Mouse (Mus musculus) kidney, embryonic 15.5 days (tissue): ENCODE data around the gene Klk1b26. TPM values are rescaled to one million over a fixed set of nuclear protein-coding genes. Genes with fewer than 3 reads are reported as not detected.
"Not testable (repeated sequence)": the region's sequence is repeated elsewhere in the genome, so short reads cannot be mapped to it uniquely, and the experiment has no call there.

Source experiments
- ATAC-seq: fragments of 200-750 bp; cut with Nextera tagmentation; replicated peaks from 2 replicates; pipeline ENCODE4 v1.8.0; 2017; ENCODE audit warnings: moderate TSS enrichment; ENCODE audit not compliant: low FRiP score
- H3K27ac ChIP-seq: fragments of 300-500 bp; sonication (generic); 2 replicates; pipeline ENCODE4 v1.5.1; 2015; ENCODE audit warnings: mild to moderate bottlenecking, inconsistent platforms
- H3K27me3 ChIP-seq: fragments of 300-500 bp; sonication (generic); 2 replicates; pipeline ENCODE4 v1.6.1; 2015; ENCODE audit warnings: inconsistent platforms
- H3K36me3 ChIP-seq: fragments of 300-500 bp; sonication (generic); 2 replicates; pipeline ENCODE4 v1.6.1; 2015; ENCODE audit warnings: inconsistent platforms
- H3K4me1 ChIP-seq: fragments of 300-500 bp; sonication (generic); 2 replicates; pipeline ENCODE4 v1.6.1; 2015; ENCODE audit warnings: inconsistent platforms
- H3K4me2 ChIP-seq: fragments of 300-500 bp; sonication (generic); 2 replicates; pipeline ENCODE4 v1.6.1; 2015; ENCODE audit warnings: moderate library complexity, mild to moderate bottlenecking, inconsistent platforms
- H3K4me3 ChIP-seq: fragments of 300-500 bp; sonication (generic); replicated peaks from 2 replicates; pipeline ENCODE4 v1.5.1; 2015; ENCODE audit warnings: mild to moderate bottlenecking, inconsistent platforms
- H3K9ac ChIP-seq: fragments of 300-500 bp; sonication (generic); 2 replicates; pipeline ENCODE4 v1.6.1; 2015; ENCODE audit warnings: mild to moderate bottlenecking, inconsistent platforms
- H3K9me3 ChIP-seq: fragments of 300-500 bp; sonication (generic); replicated peaks from 2 replicates; pipeline ENCODE4 v1.6.1; 2016; ENCODE audit warnings: inconsistent platforms
- WGBS: fragments of 180-500 bp; shearing (Covaris S2); methylation state at CpG from one replicate; pipeline ENCODE4 v1.1.7; 2015; ENCODE audit warnings: mixed read lengths; 5-methylcytosine and 5-hydroxymethylcytosine counted together
- polyA plus RNA-seq: library from polyadenylated mRNA; unstranded; fragments of >200 nt; fragmentation: Nextera tagmentation; extraction: Ambion mirVana; gene quantifications from 2 replicates; pipeline ENCODE4 v1.2.1, GENCODE M21; 2015

The Klk1b26 gene
- polyA plus RNA-seq, result 0.10 and 0.42 TPM in 2 replicates

DNA sequence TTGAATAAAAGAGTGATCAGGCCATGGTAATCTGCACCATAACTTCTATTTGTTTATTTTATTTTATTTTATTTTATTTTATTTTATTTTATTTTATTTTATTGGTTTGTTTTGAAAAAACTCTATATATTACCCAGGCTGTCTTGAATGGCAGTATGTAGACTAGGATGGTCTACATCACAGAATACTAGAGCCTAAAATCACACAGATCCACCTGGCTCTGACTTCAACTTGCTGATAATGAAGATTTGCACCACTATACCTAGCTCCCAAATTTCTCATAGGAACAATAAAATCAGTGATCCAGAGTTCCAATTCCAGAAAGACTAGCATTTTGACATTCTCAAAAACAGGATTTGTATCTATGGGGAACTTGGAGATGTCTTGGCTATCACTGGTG lies at the start of gene Klk1b26:
Gene Klk1b26 (plus strand): TSS at position 301 of the 400 bp plus-strand sequence.
- ATAC-seq, H3K4me3 ChIP-seq, H3K27ac ChIP-seq, H3K4me1 ChIP-seq, H3K9ac ChIP-seq, H3K36me3 ChIP-seq, H3K9me3 ChIP-seq, H3K4me2 ChIP-seq, H3K27me3 ChIP-seq: not testable (repeated sequence)

DNA sequence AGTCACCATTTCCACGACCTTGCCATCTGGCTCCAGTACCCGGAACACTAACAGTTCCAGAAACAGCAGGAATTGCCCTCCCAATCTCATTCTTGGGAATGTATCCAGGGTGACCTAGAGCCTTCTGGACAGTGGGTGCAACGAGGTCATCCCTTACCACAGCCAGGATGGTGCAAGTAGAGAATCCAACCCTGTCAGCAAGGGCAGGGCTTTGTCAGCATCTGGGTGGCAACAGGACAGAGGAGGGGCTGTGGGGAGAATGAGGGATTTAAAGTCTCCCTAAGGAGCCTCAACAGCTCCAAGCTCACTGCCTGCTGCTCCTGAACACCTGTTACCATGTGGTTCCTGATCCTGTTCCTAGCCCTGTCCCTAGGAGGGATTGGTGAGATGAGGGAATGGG lies 45.5 kb upstream of the Klk1b26 start, which contains the start of gene Klk1b1:
Gene Klk1b1 (plus strand): TSS at position 301 of the 400 bp plus-strand sequence.
- WGBS, result 69% methylated on average over 3 of the region's 3 CpGs
- Histone ChIP-seq H3K4me2 (no peak within 1 kb of the TSS), H3K27ac (no peak within 1 kb of the TSS), H3K4me1 (no peaks in the 10 kb centered on the region), H3K9ac (no peak within 1 kb of the TSS), H3K27me3 (no peaks in the 10 kb centered on the region), H3K4me3 (no peak within 1 kb of the TSS), H3K36me3 (no peaks in the 10 kb centered on the region), H3K9me3 (no peaks in the 10 kb centered on the region)
- no peak for ATAC-seq

DNA sequence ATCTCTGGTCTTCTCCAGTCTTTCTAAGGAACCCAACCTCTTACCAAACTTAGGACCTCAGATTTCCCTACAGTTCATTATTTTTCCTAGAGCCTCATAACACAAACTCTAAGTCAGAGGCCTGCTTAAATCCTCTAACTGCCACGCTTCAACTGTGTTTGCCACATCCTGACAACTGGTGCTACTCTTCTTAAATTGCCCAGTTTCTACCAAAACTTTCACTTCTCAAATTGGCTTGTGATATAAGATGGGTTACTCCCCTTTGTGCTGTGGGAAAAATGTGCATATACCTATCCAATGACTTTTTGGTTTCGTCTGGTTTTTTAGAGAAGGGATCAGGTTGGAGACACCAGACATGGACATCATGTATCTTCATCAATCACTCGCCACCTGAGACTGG lies 44.9 kb upstream of the Klk1b26 start:
- H3K4me2 ChIP-seq, result no peak overlapping the region
- 79% methylated on average over 3 of the region's 3 CpGs for WGBS

DNA sequence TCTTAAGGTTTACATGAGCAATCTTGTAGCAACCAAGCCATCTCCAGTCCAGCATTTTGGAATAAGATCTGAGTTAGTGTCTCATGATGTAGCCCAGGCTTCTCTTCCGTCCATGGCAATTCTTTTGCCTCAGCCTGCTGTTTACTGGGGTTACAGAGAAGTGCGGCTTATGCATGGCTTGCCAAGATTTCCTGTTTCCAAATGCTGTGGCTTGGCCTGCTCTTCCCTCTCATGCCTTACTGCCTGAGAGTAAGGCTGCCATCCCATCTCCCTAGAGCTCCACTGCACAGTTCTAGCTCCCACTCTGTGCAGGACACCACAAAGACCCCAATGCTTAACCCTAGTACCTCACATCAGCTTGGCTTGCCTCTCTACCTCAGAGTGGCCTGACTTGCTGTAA lies 44.4 kb upstream of the Klk1b26 start:
- H3K27me3 ChIP-seq, result no peaks in the 10 kb centered on the region
- H3K4me3 ChIP-seq, result no peak overlapping the region
- WGBS, result 84% methylated on average over 2 of the region's 2 CpGs
- no peaks in the 10 kb centered on the region for H3K9me3 ChIP-seq
- no peak overlapping the region for H3K9ac ChIP-seq
- no peak overlapping the region for H3K4me2 ChIP-seq
- no peak overlapping the region for H3K27ac ChIP-seq
- H3K36me3 ChIP-seq, result no peaks in the 10 kb centered on the region
- no peaks in the 10 kb centered on the region for H3K4me1 ChIP-seq
- no peak for ATAC-seq

More for the DNA sequence above, 44.9 kb upstream of the Klk1b26 start:
- Histone ChIP-seq H3K4me3 (no peak overlapping the region), H3K27ac (no peak overlapping the region), H3K9me3 (no peaks in the 10 kb centered on the region), H3K4me1 (no peaks in the 10 kb centered on the region), H3K27me3 (no peaks in the 10 kb centered on the region), H3K36me3 (no peaks in the 10 kb centered on the region), H3K9ac (no peak overlapping the region)
- ATAC-seq, result no peak

DNA sequence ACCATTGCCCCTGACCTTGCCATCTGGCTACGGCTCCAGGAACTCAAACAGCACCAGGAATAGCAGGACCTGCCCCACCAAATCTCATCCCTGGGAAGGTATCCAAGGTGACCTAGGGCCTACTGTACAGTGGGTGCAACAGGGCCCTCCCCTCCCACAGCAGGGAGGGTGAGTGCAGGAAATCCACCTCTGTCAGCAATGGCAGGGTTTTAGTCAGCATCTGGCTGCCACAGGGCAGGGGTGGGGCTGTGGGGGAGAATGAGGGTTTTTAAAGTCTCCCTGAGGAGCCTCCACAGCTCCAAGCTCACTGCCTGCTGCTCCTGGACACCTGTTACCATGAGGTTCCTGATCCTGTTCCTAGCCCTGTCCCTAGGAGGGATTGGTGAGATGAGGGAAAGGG lies 36.2 kb upstream of the Klk1b26 start, which contains the start of gene Klk1b9:
Gene Klk1b9 (plus strand): TSS at position 301 of the 400 bp plus-strand sequence.
- H3K4me3 ChIP-seq, H3K4me2 ChIP-seq, H3K4me1 ChIP-seq, H3K27ac ChIP-seq, H3K9me3 ChIP-seq, H3K27me3 ChIP-seq, ATAC-seq, H3K9ac ChIP-seq, H3K36me3 ChIP-seq: not testable (repeated sequence)
- 63% methylated on average over 1 of the region's 1 CpGs for WGBS

DNA sequence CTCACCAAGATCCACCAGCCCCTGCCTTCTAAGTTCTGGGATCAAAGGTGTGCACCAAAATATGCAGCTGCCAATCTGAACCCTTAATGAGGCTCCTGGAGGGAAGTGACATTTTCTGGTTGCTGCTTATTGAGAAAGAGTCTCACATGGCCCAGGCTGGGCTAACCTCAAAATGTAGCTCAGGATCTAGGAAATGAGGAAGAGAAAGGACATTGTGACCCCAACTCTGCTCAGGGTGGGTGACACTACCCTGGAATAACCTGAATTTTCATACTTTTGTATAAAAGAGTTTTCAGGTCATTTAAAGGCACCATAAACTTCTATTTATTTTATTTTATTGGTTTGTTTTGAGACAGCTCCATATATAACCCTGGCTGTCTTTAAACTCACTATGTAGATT lies 26.3 kb upstream of the Klk1b26 start:
- Histone ChIP-seq H3K27ac (no peak overlapping the region), H3K4me2 (no peak overlapping the region), H3K9me3 (no peaks in the 10 kb centered on the region), H3K4me3 (no peak overlapping the region), H3K36me3 (no peaks in the 10 kb centered on the region), H3K27me3 (no peaks in the 10 kb centered on the region), H3K4me1 (no peaks in the 10 kb centered on the region), H3K9ac (no peak overlapping the region)
- ATAC-seq, result no peak

DNA sequence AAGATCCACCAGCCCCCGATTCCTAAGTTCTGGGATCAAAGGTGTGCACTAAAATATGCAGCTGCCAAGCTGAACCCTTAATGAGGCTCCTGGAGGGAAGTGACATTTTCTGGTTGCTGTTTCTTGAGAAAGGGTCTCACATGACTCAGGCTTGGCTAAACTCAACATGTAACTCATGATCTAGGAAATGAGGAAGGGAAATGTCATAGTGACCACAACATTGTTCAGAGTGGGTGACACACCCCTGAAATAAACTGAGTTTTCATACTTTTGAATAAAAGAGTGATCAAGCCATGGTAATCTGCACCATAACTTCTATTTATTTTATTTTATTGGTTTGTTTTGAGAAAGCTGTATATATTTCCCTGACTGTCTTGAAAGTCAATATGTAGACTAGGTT lies 17.1 kb upstream of the Klk1b26 start:
- not testable (repeated sequence) for H3K36me3 ChIP-seq, H3K4me3 ChIP-seq, H3K9ac ChIP-seq, ATAC-seq, H3K27me3 ChIP-seq, H3K9me3 ChIP-seq, H3K4me2 ChIP-seq, H3K4me1 ChIP-seq, H3K27ac ChIP-seq
- 55% methylated on average over 1 of the region's 1 CpGs for WGBS

DNA sequence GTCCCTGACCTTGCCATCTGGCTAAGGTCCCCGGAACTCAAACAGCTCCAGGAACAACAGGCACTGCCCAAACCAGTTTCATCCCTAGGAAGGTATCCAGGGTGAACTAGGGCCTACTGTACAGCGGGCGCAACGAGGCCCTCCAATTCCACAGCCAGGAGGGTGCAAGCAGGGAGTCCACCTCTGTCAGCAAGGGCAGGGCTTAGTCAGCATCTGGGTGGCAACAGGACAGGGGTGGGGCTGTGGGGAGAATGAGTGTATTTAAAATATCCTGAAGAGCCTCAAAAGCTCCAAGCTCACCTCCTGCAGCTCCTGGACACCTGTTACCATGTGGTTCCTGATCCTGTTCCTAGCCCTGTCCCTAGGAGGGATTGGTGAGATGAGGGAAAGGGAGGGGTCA lies 16.4 kb upstream of the Klk1b26 start, which contains the start of gene Klk1b11:
Gene Klk1b11 (plus strand): TSS at position 301 of the 400 bp plus-strand sequence.
- H3K4me1 ChIP-seq, H3K4me3 ChIP-seq, ATAC-seq, H3K36me3 ChIP-seq, H3K9me3 ChIP-seq, H3K27ac ChIP-seq, H3K9ac ChIP-seq, H3K4me2 ChIP-seq, H3K27me3 ChIP-seq: not testable (repeated sequence)
- 84% methylated on average over 4 of the region's 4 CpGs for WGBS

DNA sequence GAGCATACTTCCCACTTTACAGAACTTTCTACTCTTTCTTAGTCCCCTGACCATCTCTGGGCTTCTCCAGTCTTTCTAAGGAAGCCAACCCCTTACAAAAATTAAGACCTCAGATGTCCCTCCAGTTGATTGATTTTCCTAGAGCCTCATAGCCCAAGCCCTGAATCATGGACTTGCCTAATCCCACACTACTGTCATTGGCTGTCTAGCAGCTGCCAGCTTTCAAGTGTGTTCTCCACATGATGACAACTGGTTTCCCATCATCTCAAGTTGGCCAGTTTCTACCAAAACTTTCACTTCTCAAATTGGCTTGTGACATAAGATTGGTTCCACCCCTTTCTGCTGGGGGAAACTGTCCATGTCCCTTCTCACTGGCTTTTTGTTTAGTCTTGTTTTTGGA lies 7.1 kb upstream of the Klk1b26 start:
- Histone ChIP-seq H3K36me3 (no peaks in the 10 kb centered on the region), H3K4me2 (no peak overlapping the region), H3K27ac (no peak overlapping the region), H3K9me3 (no peaks in the 10 kb centered on the region), H3K4me3 (no peak overlapping the region), H3K4me1 (no peaks in the 10 kb centered on the region), H3K27me3 (no peaks in the 10 kb centered on the region), H3K9ac (no peak overlapping the region)
- no peak for ATAC-seq

DNA sequence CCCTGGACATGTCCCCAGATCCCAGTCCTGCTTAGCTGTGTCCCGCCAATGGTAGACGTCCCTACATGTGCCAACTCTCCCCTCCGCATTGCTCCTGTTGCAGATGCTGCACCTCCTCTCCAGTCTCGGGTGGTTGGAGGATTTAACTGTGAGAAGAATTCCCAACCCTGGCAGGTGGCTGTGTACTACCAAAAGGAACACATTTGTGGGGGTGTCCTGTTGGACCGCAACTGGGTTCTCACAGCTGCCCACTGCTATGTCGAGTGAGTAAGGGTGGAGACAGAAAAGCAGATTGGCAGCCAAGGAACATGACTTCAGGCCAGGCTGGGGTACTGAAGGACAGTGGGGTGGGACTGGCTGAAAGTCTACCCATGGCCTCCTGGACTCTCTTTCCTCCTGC lies 2.7 kb downstream of the Klk1b26 start:
- ATAC-seq, H3K9ac ChIP-seq, H3K27ac ChIP-seq, H3K9me3 ChIP-seq, H3K4me3 ChIP-seq, H3K36me3 ChIP-seq, H3K4me1 ChIP-seq, H3K4me2 ChIP-seq, H3K27me3 ChIP-seq: not testable (repeated sequence)
- 83% methylated on average over 6 of the region's 6 CpGs for WGBS

DNA sequence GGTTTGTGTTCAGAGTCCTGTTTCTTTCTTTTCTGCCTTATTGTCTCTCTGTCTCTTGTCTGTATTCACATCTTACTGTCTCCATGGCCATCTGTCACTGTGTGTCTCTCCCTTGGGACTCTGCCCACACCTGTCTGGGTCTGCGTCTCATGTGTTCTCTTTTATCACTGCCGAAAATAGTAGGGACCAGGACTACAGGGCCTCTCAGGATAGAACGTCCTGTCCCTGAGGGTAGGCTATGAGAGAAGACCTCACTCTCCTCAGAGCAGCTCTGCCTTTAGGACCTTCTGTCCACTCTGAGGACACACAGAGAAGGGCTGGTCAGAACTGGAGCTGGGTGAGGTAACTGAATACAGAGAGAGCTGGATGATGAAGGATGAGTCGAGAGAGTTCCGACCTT lies 3.1 kb downstream of the Klk1b26 start:
- Histone ChIP-seq H3K4me3 (no peak overlapping the region), H3K9ac (no peak overlapping the region), H3K9me3 (no peaks in the 10 kb centered on the region), H3K36me3 (no peaks in the 10 kb centered on the region), H3K4me2 (no peak overlapping the region), H3K27ac (no peak overlapping the region), H3K27me3 (no peaks in the 10 kb centered on the region), H3K4me1 (no peaks in the 10 kb centered on the region)
- WGBS, result 91% methylated on average over 5 of the region's 5 CpGs
- no peak for ATAC-seq

DNA sequence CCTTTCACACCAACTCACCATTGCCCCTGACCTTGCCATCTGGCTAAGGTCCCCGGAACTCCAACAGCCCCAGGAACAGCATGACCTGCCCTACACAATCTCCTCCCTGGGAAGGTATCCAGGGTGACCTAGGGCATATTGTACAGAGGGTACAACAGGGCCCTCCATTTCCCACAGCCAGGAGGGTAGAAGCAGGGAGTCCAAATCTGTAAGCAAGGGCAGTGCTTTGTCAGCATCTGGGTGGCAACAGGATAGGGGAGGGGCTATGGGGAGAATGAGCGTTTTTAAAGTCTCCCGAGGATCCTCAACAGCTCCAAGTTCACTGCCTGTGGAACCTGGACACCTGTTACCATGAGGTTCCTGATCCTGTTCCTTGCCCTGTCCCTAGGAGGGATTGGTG lies 40.0 kb downstream of the Klk1b26 start, which contains the start of gene Klk1b27:
Gene Klk1b27 (plus strand): TSS at position 301 of the 400 bp plus-strand sequence.
- not testable (repeated sequence) for H3K27me3 ChIP-seq, H3K4me1 ChIP-seq, H3K27ac ChIP-seq, ATAC-seq, H3K9ac ChIP-seq, H3K4me3 ChIP-seq, H3K9me3 ChIP-seq, H3K36me3 ChIP-seq, H3K4me2 ChIP-seq
- WGBS, result 75% methylated on average over 3 of the region's 3 CpGs
